Mouse (Mus musculus) thymus, adult 2 months (tissue): ENCODE results near the gene Afg3l1.

Experiments used
- CTCF ChIP-seq: fragments of 200-500 bp; IDR thresholded peaks from 2 replicates; pipeline ENCODE4 v1.5.1; 2012; ENCODE audit warnings: mild to moderate bottlenecking, control low read depth, low read length, moderate library complexity, borderline replicate concordance; ENCODE audit not compliant: control insufficient read depth, poor library complexity, insufficient read depth; ENCODE audit errors: extremely low read depth
- POLR2A ChIP-seq: fragments of 200-500 bp; IDR thresholded peaks from 2 replicates; pipeline ENCODE4 v1.6.1; 2012; ENCODE audit warnings: mild to moderate bottlenecking, low read length, control low read depth, moderate library complexity; ENCODE audit not compliant: control insufficient read depth, poor library complexity, insufficient read depth; ENCODE audit errors: extremely low read depth

DNA sequence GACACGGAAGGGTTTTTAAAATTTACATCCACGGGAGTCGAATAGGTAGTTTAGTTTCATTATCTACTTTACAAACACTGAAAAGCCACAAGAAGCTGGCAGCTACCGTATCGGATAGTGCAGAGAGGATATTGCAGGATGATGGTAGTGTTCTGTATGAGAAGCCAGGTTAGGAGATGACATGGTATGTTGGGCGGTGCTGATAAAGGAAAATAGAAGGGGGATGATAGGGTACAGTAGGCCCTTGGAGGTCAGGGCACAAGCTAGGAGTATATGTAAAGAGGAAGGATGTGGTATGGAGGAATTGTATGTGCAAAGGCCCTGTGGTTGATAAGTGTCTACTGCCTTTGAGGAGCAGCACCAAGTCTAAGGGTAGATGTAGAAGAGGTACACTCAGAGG, 23.1 kb upstream of the Afg3l1 start:
- no peak for TF ChIP-seq CTCF
- TF ChIP-seq POLR2A: no peak
